Mouse (Mus musculus): Measurements from ENCODE around the gene Lmtk3.

Gene Lmtk3

DNA sequence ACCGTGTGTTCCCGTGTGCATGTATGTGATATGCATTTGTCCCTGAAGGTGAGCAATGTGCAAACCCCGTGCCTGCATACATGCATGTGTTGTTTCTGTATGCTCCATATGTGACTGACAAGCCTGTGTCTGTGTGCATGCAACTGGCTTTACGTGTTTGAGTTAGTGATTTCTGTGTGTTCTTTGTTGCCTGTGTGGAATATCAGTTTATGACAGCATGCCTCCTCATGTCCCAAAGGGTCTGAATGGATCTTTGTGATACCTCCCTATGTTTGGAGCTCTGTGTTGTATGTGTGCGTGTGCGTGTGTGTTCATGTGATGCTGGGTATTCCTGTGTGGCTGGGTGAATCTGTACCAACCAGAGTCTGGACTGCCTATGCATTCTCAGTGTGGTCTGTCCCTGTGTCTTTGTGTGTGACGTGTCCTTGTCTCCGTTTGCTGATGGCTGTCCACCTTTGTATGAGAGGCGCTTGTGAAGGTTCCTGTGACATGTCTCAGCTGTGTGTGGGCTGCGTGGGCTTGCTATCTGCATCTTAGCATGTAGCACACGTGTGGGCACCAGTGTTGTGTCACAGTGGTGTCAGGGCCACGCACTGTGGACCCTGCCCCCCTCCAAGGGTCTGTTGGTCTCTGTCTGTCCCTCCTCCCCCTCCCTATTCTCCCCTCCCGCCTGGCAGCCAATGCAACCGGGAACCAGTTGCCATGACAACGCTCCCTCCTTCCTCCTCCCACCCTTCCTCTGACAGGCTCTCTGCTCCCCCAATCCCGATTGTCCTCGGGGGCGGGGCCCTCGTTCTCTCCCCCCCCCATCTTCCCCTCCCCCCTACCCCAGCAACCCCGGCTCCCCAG is 1.2 kb downstream of the Lmtk3 start, which contains the start of gene Sult2b1:
Gene Sult2b1 (minus strand): TSS at position 146 of the 849 bp plus-strand sequence.
- peak; percentile 61 for DNase-seq

DNA sequence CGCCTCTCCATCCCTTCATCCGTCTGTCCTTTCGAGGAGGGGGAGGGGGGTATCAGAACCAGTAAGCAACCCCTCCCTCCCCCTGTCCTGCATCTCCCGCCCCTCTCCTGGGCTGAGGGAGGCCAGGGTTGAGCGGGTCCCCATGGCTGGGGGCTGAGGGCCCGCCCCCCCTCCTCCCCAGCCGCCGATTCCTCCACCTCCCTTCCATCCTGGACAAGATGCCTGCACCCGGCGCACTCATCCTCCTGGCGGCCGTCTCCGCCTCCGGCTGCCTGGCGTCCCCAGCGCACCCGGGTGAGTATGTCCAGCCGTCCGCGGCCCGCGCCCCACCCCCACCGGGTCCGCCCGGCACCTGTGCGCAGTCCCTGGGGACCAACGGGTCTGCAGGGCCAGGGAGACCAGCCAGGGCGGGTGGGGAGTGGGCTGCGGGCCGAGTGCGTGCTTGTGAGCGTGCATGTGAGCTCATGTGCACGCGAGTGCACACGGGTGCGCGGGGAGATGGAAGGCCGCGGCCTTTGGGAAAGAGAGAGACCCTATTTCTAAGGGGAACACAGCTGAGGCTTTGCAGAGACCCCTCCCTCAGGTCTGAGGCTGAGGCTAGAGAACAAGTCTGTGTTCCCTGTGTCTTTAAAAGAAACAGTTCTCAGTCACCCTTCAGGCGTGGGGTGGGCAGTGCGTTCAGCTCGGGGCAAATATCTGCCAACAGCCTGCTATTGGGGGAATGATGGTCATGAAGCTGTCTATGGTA is 2.0 kb downstream of the Lmtk3 start:
- DNase-seq = no peak

DNA sequence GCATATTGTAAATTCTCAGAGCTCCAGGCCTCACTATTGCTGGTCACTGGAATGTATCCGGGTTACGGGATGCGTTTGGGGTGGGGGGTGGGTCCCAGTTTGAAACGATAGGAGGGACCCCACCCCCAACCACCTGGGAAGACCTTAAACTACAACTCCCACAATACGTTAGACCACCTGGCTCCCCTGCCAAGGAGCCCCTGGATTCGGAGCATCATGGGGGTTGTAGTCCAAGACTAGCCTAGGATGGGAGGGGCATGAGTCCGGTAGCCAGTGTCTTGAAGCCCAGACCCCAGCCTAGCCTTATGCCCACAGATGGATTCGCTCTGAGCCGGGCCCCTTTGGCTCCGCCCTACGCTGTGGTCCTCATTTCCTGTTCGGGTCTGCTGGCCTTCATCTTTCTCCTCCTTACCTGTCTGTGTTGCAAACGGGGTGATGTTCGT is 2.6 kb downstream of the Lmtk3 start:
- no peak for DNase-seq

- peak; percentile 21 for DNase-seq
Observed at GRCm38 (mm10) chr7:45786661-45787413, 3.3 kb downstream of the Lmtk3 start.

- no peak for DNase-seq
Observed at GRCm38 (mm10) chr7:45787642-45788041, 4.1 kb downstream of the Lmtk3 start.

DNA sequence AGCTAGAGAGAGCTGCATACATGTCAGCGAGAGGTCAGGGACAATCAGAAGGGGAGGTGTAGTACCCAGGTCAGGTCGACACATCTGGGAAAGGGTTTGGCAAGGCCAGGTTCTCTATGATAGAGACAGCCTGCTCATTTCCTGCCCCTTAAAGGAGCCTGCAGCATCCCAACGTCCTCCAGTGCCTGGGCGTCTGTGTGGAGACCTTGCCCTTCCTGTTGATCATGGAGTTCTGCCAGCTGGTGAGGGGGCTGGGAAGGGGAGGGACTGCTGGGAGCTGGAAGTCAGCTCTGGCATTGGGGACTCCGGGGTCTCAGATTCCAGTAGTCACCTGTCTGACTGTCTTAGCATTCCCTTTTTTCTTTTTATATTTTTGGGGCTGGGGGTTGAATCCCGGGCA is 7.2 kb downstream of the Lmtk3 start:
- DNase-seq = peak; percentile 34

DNA sequence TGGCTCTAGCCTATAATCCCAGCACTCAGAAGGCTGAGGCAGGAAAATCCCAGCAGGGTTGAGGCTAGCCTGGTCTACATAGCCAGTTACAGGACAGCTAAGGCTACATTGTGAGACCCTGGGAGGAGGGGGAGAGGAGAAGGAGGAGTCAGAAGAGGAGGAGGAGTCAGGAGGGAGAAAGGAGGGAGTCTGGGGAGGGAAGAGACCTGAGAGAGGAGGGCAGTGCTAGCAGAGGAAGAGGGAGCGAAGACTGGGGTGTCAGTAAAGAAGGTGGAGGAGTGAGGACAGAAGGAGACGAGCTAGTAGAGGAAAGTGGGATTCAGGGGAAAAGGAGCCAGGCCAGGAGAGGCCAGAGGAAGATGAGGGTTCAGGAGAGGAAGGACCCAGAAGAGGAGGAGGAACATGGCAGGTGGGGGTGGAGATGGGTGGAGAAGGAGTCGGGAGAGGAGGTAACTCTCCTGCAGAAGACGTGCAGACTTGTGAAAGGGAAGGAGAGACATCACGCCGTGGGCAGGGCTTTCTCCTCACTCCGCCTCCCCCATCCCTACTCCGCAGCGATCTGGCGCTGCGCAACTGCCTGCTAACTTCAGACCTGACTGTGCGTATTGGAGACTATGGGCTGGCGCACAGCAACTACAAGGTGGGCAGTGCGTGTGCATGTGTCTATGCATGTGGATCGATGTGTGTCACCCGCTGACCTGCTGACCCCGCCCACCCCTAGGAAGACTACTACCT is 8.4 kb downstream of the Lmtk3 start:
- no peak for DNase-seq

DNA sequence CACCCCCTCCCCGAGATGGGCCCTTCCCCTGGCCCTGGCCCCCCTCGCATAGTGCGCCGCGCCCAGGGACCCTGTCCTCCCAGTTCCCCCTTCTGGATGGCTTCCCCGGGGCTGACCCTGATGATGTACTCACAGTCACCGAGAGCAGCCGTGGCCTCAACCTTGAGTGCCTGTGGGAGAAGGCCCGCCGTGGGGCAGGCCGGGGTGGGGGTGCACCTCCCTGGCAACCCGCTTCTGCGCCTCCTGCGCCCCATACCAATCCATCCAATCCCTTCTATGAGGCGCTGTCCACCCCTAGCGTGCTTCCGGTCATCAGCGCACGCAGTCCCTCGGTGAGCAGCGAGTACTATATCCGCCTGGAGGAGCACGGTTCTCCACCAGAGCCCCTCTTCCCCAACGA is 9.7 kb downstream of the Lmtk3 start:
- no peak for DNase-seq

DNA sequence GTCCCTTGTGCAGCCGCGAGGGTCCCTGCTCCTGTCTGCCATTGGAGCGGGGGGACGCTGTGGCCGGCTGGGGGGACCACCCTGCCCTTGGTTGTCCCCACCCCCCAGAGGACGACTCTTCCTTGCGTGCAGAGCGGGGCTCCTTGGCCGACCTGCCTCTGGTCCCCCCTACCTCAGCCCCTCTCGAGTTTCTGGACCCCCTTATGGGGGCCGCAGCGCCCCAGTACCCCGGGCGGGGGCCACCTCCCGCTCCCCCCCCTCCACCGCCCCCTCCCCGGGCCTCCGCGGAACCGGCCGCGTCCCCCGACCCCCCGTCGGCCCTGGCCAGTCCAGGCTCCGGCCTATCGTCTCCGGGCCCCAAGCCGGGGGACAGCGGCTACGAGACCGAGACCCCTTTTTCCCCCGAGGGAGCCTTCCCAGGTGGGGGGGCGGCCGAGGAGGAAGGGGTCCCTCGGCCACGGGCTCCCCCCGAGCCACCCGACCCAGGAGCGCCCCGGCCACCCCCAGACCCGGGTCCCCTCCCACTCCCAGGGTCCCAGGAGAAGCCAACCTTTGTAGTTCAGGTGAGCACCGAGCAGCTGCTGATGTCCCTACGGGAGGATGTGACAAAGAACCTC is 10.5 kb downstream of the Lmtk3 start:
- no peak for DNase-seq

GRCm38 (mm10) chr7:45794971-45795370 is 11.4 kb downstream of the Lmtk3 start:
- no peak for DNase-seq

- DNase-seq = peak; percentile 75
Observed at GRCm38 (mm10) chr7:45796950-45797349, 13.4 kb downstream of the Lmtk3 start.

DNA sequence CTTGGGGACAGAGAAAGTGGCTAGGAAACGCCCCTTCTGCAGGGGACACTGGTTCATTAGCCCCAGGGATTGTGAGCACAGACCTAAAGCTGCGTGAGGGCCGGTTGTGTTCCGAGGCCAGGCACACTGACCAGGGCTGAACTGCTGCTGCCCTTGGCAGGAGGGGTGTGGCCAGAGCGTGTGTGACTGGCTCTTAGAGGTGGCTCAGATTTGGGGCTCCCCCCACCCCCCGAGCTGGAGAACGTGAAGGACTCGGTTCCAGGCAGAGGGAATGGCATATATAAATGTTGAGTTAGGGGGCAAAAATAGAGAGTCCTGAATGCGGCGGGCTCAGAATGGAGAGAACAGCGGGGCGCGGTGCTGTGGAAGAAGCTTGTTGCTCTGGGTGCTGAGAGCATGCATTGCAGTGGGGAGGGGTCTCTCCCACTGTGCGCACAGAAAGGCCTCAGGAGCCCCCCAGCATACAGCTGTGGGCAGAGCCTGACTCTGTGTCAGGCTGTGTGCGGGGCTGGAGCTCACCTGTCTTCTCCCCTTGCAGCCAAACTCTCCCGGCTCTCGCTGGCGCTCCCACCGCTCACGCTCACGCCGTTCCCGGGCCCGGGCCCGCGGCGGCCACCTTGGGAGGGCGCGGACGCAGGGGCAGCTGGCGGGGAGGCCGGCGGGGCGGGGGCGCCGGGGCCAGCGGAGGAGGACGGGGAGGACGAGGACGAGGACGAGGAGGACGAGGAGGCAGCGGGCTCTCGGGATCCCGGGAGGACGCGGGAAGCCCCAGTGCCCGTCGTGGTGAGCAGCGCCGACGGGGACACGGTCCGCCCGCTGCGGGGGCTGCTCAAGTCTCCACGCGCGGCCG is 14.3 kb downstream of the Lmtk3 start:
- DNase-seq = no peak

- peak; percentile 69 for DNase-seq
Observed at GRCm38 (mm10) chr7:45798511-45798836, 14.9 kb downstream of the Lmtk3 start.

- DNase-seq = no peak
Observed at GRCm38 (mm10) chr7:45798931-45799330, 15.4 kb downstream of the Lmtk3 start.

- DNase-seq = no peak
Observed at GRCm38 (mm10) chr7:45800001-45800400, 16.5 kb downstream of the Lmtk3 start.

- DNase-seq = peak; percentile 83
Observed at GRCm38 (mm10) chr7:45800546-45801204, 17.1 kb downstream of the Lmtk3 start.

DNA sequence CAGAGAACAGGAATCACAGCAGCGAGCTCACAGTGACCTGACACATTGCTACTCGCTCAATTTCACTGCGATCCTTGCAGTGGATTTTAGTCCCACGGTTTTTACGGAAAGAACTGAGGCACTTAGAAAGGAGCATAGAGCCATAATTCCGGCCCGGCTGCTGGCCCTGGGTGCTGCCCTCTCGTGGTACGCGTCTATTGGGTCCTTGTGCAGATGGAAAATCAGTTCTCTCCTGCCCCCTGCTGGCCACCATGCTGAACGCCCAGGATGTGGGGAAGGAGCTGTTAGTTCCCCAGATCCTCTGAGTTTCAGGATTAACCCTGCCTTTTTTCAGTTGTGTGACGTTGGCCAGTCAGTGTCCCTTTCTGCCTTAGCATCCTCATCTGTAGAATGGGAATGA is 17.8 kb downstream of the Lmtk3 start:
- DNase-seq = peak; percentile 92

GRCm38 (mm10) chr7:45802551-45802950 is 19.0 kb downstream of the Lmtk3 start:
- DNase-seq = no peak

DNA sequence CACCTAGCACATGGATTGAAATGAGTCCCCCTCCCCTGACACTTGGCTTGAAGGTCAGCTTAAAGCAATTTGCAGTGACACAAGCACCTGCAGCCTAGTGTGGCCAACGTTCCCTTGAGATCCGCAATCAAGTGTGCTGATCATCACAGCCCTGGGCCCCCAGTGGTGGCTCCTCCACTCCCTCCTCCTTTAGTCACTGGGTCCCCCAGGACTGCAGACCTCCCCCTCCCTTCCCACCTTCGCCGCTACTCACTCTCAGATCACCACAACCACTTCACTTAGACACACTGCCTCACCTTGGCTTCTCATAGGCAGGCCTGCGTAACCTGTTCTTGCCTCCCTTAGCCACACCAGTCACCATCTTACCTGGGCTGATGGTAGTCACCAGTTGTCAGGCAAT is 22.4 kb downstream of the Lmtk3 start:
- DNase-seq = no peak

DNA sequence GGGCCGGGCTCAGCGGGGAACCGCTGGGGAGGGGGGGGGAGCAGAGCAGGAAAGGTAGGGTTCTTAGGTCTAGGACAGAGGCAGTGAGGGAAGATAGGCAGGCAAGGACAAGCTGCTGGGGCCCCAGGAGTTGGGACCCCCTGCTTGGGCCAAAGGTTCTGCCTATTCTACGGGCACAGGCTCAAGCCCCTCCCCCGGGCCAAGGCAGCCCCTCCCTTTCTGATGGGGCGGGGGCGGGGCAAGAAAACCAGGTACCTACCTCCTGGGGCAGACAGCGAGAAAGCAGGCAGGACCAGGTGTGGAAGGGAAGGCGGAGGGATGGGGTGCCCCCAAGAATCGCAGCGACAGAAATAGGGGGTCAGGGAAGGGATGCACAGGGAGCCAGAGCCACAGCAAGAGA is 24.9 kb downstream of the Lmtk3 start:
- DNase-seq = no peak

All from liver (tissue).